Mouse (Mus musculus) embryonic fibroblast, embryonic 13.5 days (primary cell): Measurements from ENCODE around the gene Ddr1. TPM values are rescaled to one million over a fixed set of nuclear protein-coding genes. Genes with fewer than 3 reads are reported as not detected.

Experiments
- H3K27ac ChIP-seq: 2 replicates; pipeline ENCODE4 v1.5.1; 2012; ENCODE audit warnings: low read length, control low read depth, inconsistent platforms; ENCODE audit not compliant: insufficient read depth
- H3K4me1 ChIP-seq: 2 replicates; pipeline ENCODE4 v1.6.1; 2011; ENCODE audit warnings: low read length; ENCODE audit not compliant: control insufficient read depth, insufficient read depth
- H3K4me3 ChIP-seq: 2 replicates; pipeline ENCODE4 v1.5.1; 2011; ENCODE audit warnings: mild to moderate bottlenecking, control low read depth, low read length; ENCODE audit not compliant: insufficient read depth
- CTCF ChIP-seq: IDR thresholded peaks from 2 replicates; pipeline ENCODE4 v1.5.1; 2011; ENCODE audit warnings: mild to moderate bottlenecking, control low read depth, low read length, moderate library complexity, borderline replicate concordance; ENCODE audit not compliant: insufficient read depth
- POLR2A ChIP-seq: IDR thresholded peaks from 2 replicates; pipeline ENCODE4 v1.6.1; 2011; ENCODE audit warnings: low read depth, mild to moderate bottlenecking, control low read depth, low read length, moderate library complexity
- polyA plus RNA-seq: library from polyadenylated mRNA; stranded (reverse); fragments of >200 nt; gene quantifications from 2 replicates; pipeline ENCODE4 v1.2.4, GENCODE M21; 2011; ENCODE audit warnings: low read depth; ENCODE audit not compliant: missing spikeins, insufficient read length

Ddr1 gene
- polyA plus RNA-seq, 1 experiment, result 42.9 TPM

DNA sequence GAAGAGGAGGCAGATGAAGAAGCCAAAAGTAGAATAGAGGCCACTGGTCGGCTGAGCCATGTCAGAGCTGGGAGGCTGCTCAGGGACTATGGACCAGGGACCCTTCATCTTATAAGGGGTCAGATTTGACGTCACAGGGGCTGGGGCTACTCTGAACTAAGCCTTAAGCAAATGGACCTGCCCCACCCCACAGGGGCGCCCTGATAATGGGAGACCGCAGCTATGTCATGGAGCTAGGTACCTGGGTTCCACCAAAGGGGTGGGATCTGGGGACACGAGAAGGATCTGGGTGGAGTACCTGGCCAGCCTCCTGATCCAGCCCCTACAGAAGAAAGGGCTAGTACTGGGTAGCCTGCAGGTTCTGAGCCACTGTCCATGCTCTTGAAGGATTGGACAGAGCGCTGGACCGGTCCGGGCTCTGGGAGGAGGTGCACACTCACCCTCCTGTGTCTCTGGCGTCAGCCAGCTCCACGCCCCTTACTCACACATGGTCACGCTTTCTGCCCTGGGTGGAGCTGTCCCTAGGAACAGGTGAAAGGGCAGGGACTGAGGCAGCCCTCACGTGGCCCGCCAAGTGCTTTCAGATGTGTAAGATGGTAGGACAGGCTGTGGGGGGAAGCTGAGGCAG lies 60.7 kb downstream of the Ddr1 start, which contains the start of gene Mucl3:
TSS of gene Mucl3 (minus strand) at position 87 of the 628 bp plus-strand sequence.
- TF ChIP-seq CTCF (no peak), POLR2A (no peak)
- Histone ChIP-seq H3K4me3 (no peak within 1 kb of the TSS), H3K4me1 (peaks cover 2% of the 10 kb centered on the region; the same call in 1 of the 2 replicates), H3K27ac (no peak within 1 kb of the TSS)

DNA sequence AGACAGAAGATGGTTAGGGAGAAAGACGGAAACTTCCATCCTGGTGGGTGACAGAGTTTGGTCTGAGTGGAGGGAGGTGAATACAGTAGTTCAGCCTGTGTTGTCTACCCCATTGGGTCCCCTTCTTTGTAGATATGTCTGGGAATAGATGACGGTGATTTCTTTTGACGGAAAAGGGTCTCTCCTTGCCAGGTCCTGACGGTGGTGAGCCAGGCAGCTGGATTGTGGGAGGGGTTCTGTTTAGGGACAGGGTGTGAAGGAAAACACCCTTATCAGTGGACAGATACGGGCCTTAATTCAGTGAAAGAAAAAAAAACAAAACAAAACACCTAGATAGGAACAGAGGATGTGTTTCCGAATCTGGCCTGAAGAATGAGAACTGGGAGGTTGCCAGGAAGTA lies 65.1 kb downstream of the Ddr1 start:
- Histone ChIP-seq H3K4me1 (peaks cover 7% of the 10 kb centered on the region), H3K27ac (peak overlapping the region; percentile 85), H3K4me3 (no peak overlapping the region)
- TF ChIP-seq POLR2A (no peak), CTCF (no peak)

DNA sequence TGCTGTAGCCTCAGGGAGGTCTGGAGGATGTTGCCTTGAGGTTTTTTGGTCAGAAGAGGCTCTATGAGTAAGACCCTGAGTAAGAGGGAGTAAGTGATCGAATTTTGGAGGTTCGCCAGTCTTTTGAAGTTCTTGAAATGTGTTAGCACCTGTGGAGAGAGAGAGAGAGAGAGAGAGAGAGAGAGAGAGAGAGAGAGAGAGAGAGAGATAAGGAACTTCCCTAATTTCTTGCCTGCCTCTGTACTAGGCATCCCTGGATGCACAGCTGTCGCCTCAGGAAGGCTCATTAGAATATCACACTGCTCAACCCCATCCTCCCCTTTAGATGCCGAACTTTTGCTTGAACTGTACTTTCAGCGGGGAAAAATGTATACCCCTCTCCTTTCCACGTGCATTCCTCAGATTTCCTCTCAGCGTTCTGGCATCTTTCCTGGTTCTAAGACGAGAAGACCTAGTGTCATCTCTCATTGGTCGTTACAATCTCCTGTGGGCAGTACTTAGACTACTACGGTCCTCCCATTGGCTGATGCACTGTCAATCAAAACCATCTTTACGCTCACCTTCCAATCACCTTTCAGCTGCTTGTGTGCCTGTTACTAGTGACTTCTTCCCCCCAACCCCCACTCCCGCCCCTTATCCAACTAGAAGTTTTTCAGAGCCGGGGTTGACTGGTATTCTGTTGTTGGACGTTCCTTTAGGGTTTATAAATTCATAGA lies 65.8 kb downstream of the Ddr1 start:
- H3K4me1 ChIP-seq, result peaks cover 7% of the 10 kb centered on the region
- H3K27ac ChIP-seq, result peak overlapping the region; percentile 85
- TF ChIP-seq POLR2A (no peak), CTCF (no peak)
- H3K4me3 ChIP-seq, result no peak overlapping the region

GRCm38 (mm10) chr17:35636363-35636762 lies 68.1 kb downstream of the Ddr1 start:
- H3K4me3 ChIP-seq, result no peak overlapping the region
- H3K27ac ChIP-seq, result no peak overlapping the region

GRCm38 (mm10) chr17:35635699-35636111 lies 68.7 kb downstream of the Ddr1 start:
- Histone ChIP-seq H3K4me3 (peak overlapping the region; percentile 60), H3K4me1 (peaks cover 7% of the 10 kb centered on the region), H3K27ac (no peak overlapping the region)
- TF ChIP-seq CTCF, result 0 out of 2 replicates have a peak, but pooled peaks have one; percentile 16
- no peak for TF ChIP-seq POLR2A

More at GRCm38 (mm10) chr17:35636363-35636762, 68.1 kb downstream of the Ddr1 start:
- peaks cover 7% of the 10 kb centered on the region for H3K4me1 ChIP-seq
- TF ChIP-seq POLR2A (no peak), CTCF (no peak)

GRCm38 (mm10) chr17:35635202-35635601 lies 69.2 kb downstream of the Ddr1 start:
- H3K4me3 ChIP-seq, result no peak overlapping the region
- TF ChIP-seq CTCF, result no peak
- no peak for TF ChIP-seq POLR2A
- peaks cover 7% of the 10 kb centered on the region for H3K4me1 ChIP-seq
- no peak overlapping the region for H3K27ac ChIP-seq

- no peak overlapping the region for H3K27ac ChIP-seq
- no peak overlapping the region for H3K4me3 ChIP-seq
- peaks cover 5% of the 10 kb centered on the region for H3K4me1 ChIP-seq
- no peak for TF ChIP-seq POLR2A
- 0 out of 2 replicates have a peak, but pooled peaks have one; percentile 16 for TF ChIP-seq CTCF
Observed at GRCm38 (mm10) chr17:35633992-35634391, 70.4 kb downstream of the Ddr1 start.

Other genes starting within 250 kb of the Ddr1 start
- not detected in 2 replicates for gene H2-Q10, start 234.5 kb downstream of the Ddr1 start, polyA plus RNA-seq
- gene Pou5f1, start 198.6 kb downstream of the Ddr1 start, polyA plus RNA-seq, result 0.39 TPM in 1 of 2 replicates, not detected in the other
- gene Tcf19, start 187.8 kb downstream of the Ddr1 start, polyA plus RNA-seq, result 25.5 and 30.6 TPM in 2 replicates
- 18.6 and 22.8 TPM in 2 replicates for gene Cchcr1, start 187.5 kb downstream of the Ddr1 start, polyA plus RNA-seq
- 0.63 TPM in 1 of 2 replicates, not detected in the other for gene Psors1c2, start 171.4 kb downstream of the Ddr1 start, polyA plus RNA-seq
- 19.8 and 28.6 TPM in 2 replicates for gene Cdsn, start 152.5 kb downstream of the Ddr1 start, polyA plus RNA-seq
- not detected in 2 replicates for gene 2300002M23Rik, start 137.2 kb downstream of the Ddr1 start, polyA plus RNA-seq
- not detected in 2 replicates for gene Sfta2, start 103.1 kb downstream of the Ddr1 start, polyA plus RNA-seq
- not detected in 2 replicates for gene Gm9573, start 78.0 kb downstream of the Ddr1 start, polyA plus RNA-seq
- 0.18 and 0.19 TPM in 2 replicates for gene Mucl3, start 60.9 kb downstream of the Ddr1 start, polyA plus RNA-seq
- gene Vars2, start 37.0 kb downstream of the Ddr1 start, polyA plus RNA-seq, result 12.3 and 14.3 TPM in 2 replicates
- 28.7 and 40.5 TPM in 2 replicates for gene Gtf2h4, start 30.9 kb downstream of the Ddr1 start, polyA plus RNA-seq
- 82.6 and 120 TPM in 2 replicates for gene Ier3, start 117.1 kb upstream of the Ddr1 start, polyA plus RNA-seq
- gene Flot1, start 118.6 kb upstream of the Ddr1 start, polyA plus RNA-seq, result 66.3 and 78.7 TPM in 2 replicates
- gene Tubb5, start 133.7 kb upstream of the Ddr1 start, polyA plus RNA-seq, result 856 and 947 TPM in 2 replicates
- gene Mdc1, start 136.9 kb upstream of the Ddr1 start, polyA plus RNA-seq, result 30.4 and 31.8 TPM in 2 replicates
- gene Nrm, start 156.7 kb upstream of the Ddr1 start, polyA plus RNA-seq, result 9.8 and 15.5 TPM in 2 replicates
- gene Ppp1r18, start 161.0 kb upstream of the Ddr1 start, polyA plus RNA-seq, result 92.1 and 115 TPM in 2 replicates
- gene Dhx16, start 175.2 kb upstream of the Ddr1 start, polyA plus RNA-seq, result 40.5 and 41.1 TPM in 2 replicates
- 29.0 and 37.3 TPM in 2 replicates for gene 2310061I04Rik, start 192.8 kb upstream of the Ddr1 start, polyA plus RNA-seq
- gene Atat1, start 205.5 kb upstream of the Ddr1 start, polyA plus RNA-seq, result 31.8 and 34.7 TPM in 2 replicates
- gene Mrps18b, start 211.8 kb upstream of the Ddr1 start, polyA plus RNA-seq, result 86.9 and 89.8 TPM in 2 replicates
- 58.6 and 67.3 TPM in 2 replicates for gene Ppp1r10, start 211.8 kb upstream of the Ddr1 start, polyA plus RNA-seq